Mouse (Mus musculus) neural tube, embryonic 12.5 days (tissue): ENCODE results near the gene Elavl1. TPM values are rescaled to one million over a fixed set of nuclear protein-coding genes. Genes with fewer than 3 reads are reported as not detected.
"Not testable (repeated sequence)": the region's sequence is repeated elsewhere in the genome, so short reads cannot be mapped to it uniquely, and the experiment has no call there.

Experiments used
- ATAC-seq: fragments of 200-750 bp; cut with Nextera tagmentation; 2 replicates; pipeline ENCODE4 v1.8.0; 2017; ENCODE audit warnings: low read depth, mild to moderate bottlenecking, moderate TSS enrichment, moderate library complexity; ENCODE audit not compliant: low FRiP score
- H3K27ac ChIP-seq: fragments of 300-500 bp; sonication (generic); 2 replicates; pipeline ENCODE4 v1.5.1; 2016
- H3K27me3 ChIP-seq: fragments of 300-500 bp; sonication (generic); replicated peaks from 2 replicates; pipeline ENCODE4 v1.6.1; 2016; ENCODE audit warnings: mild to moderate bottlenecking
- H3K36me3 ChIP-seq: fragments of 300-500 bp; sonication (generic); 2 replicates; pipeline ENCODE4 v1.6.1; 2016; ENCODE audit warnings: mild to moderate bottlenecking
- H3K4me1 ChIP-seq: fragments of 300-500 bp; sonication (generic); 2 replicates; pipeline ENCODE4 v1.6.1; 2016
- H3K4me2 ChIP-seq: fragments of 300-500 bp; sonication (generic); replicated peaks from 2 replicates; pipeline ENCODE4 v1.6.1; 2016; ENCODE audit warnings: mild to moderate bottlenecking
- H3K4me3 ChIP-seq: fragments of 300-500 bp; sonication (generic); 2 replicates; pipeline ENCODE4 v1.5.1; 2016
- H3K9ac ChIP-seq: fragments of 300-500 bp; sonication (generic); 2 replicates; pipeline ENCODE4 v1.6.1; 2016; ENCODE audit warnings: mild to moderate bottlenecking
- H3K9me3 ChIP-seq: fragments of 300-500 bp; sonication (generic); 2 replicates; pipeline ENCODE4 v1.6.1; 2016; ENCODE audit warnings: mild to moderate bottlenecking
- WGBS: fragments of 180-500 bp; shearing (Covaris S2); methylation state at CpG from one replicate; pipeline ENCODE4 v1.1.7; 2016; 5-methylcytosine and 5-hydroxymethylcytosine counted together
- polyA plus RNA-seq: library from polyadenylated mRNA; unstranded; fragments of >200 nt; fragmentation: Nextera tagmentation; extraction: Ambion mirVana; gene quantifications from 2 replicates; pipeline ENCODE4 v1.2.1, GENCODE M21; 2016

Elavl1 gene
- polyA plus RNA-seq = 222 and 233 TPM in 2 replicates

GRCm38 (mm10) chr8:4324983-4325750 is at the start of gene Elavl1, which contains the start of gene Ccl25:
Gene Elavl1, minus strand, starts transcription at chr8:4325413.
Gene Ccl25, plus strand, starts transcription at chr8:4325210.
- H3K4me1 ChIP-seq = peaks cover 24% of the 10 kb centered on the region
- under 1% methylated on average over 78 of the region's 78 CpGs for WGBS

DNA sequence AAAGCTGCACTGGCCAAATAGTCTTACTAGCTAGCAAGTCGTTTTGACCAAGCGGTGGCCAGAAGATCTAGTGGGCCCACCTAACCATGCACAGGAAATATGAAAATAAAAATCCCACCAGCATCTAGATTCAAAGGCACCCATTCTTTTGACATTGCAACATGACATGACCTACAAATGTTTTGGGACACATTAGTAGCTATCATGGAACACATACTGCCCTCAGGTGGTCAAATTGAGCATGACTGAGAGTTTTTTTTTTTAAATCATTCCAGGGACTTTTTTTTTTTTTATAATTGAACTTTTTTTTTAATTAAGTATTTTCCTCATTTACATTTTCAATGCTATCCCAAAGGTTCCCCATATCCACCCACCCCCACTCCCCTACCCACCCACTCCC is 47.4 kb upstream of the Elavl1 start:
- H3K36me3 ChIP-seq = no peaks in the 10 kb centered on the region
- no peaks in the 10 kb centered on the region for H3K27me3 ChIP-seq
- ATAC-seq = no peak
- no peak overlapping the region for H3K27ac ChIP-seq
- no peak overlapping the region for H3K4me3 ChIP-seq
- no peak overlapping the region for H3K4me2 ChIP-seq
- H3K9ac ChIP-seq = no peak overlapping the region
- peaks cover 6% of the 10 kb centered on the region; the same call in 1 of the 2 replicates for H3K9me3 ChIP-seq
- 78% methylated on average over 2 of the region's 2 CpGs for WGBS
- no peaks in the 10 kb centered on the region for H3K4me1 ChIP-seq

More at GRCm38 (mm10) chr8:4324983-4325750, at the start of gene Elavl1, which contains the start of gene Ccl25:
- Histone ChIP-seq H3K9ac (peak within 1 kb of the TSS; percentile 98), H3K4me3 (peak within 1 kb of the TSS; percentile 97), H3K36me3 (peaks cover 45% of the 10 kb centered on the region), H3K27me3 (no peaks in the 10 kb centered on the region), H3K9me3 (no peaks in the 10 kb centered on the region), H3K27ac (peak within 1 kb of the TSS; percentile 81), H3K4me2 (peak within 1 kb of the TSS; percentile 91)
- ATAC-seq = peak; percentile 99

DNA sequence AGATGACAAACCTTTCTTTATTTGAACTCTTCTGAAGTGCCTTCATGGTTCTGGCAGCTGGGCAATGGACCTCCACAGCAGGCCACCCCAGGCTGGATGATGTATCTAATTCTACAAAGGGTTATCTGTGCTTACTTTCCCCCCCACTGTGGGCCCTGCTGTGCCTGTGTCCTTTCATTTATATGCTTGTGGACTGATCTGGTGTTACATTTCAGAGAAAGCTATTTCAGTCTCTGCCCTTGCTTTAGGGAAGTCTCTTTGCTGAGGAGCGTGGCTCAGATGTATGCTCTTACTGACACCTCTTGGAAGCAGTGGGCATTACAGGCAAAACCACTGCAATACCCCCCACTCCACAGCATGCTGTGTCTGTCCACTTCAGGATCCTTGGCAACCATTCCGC is 44.9 kb upstream of the Elavl1 start:
- no peak overlapping the region for H3K9ac ChIP-seq
- ATAC-seq = no peak
- no peaks in the 10 kb centered on the region for H3K27me3 ChIP-seq
- no peaks in the 10 kb centered on the region for H3K4me1 ChIP-seq
- no peak overlapping the region for H3K4me2 ChIP-seq
- H3K4me3 ChIP-seq = no peak overlapping the region
- peaks cover 6% of the 10 kb centered on the region; the same call in 1 of the 2 replicates for H3K9me3 ChIP-seq
- 31% methylated on average over 2 of the region's 2 CpGs for WGBS
- H3K27ac ChIP-seq = no peak overlapping the region
- H3K36me3 ChIP-seq = no peaks in the 10 kb centered on the region

DNA sequence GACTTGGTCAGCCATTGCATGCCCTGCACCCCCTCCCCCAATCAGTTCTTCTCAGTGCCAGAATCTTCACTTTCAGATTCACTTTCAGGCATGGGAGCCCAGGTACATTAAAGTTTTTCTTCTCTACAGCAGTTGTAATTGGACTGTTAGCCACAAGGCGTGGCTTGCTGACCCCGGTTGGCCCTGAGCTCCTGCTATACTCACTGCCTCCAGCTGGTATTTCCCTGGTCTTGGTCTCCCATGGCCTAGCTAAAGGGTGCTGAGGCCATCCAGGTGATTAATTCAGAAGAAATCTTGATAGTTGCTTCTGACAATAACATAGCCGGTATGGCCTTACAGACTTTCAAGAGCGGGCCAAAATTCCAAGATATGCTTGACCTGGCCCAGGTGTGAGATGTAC is 43.3 kb upstream of the Elavl1 start:
- Histone ChIP-seq H3K9ac (no peak overlapping the region), H3K27ac (no peak overlapping the region), H3K4me2 (no peak overlapping the region), H3K9me3 (peaks cover 6% of the 10 kb centered on the region; the same call in 1 of the 2 replicates), H3K4me1 (no peaks in the 10 kb centered on the region), H3K4me3 (no peak overlapping the region), H3K36me3 (no peaks in the 10 kb centered on the region), H3K27me3 (no peaks in the 10 kb centered on the region)
- 92% methylated on average over 4 of the region's 4 CpGs for WGBS
- no peak for ATAC-seq

- H3K4me1 ChIP-seq = no peaks in the 10 kb centered on the region
- H3K4me3 ChIP-seq = no peak overlapping the region
- H3K27ac ChIP-seq = no peak overlapping the region
- no peaks in the 10 kb centered on the region for H3K27me3 ChIP-seq
- H3K9ac ChIP-seq = no peak overlapping the region
- no peak for ATAC-seq
- WGBS = 90% methylated on average over 11 of the region's 11 CpGs
- peaks cover 6% of the 10 kb centered on the region; the same call in 1 of the 2 replicates for H3K9me3 ChIP-seq
- no peaks in the 10 kb centered on the region for H3K36me3 ChIP-seq
- no peak overlapping the region for H3K4me2 ChIP-seq
These were observed 42.6 kb upstream of the Elavl1 start for GRCm38 (mm10) chr8:4367808-4368207.

GRCm38 (mm10) chr8:4366189-4366588 is 41.0 kb upstream of the Elavl1 start:
- H3K36me3 ChIP-seq = no peaks in the 10 kb centered on the region
- peaks cover 6% of the 10 kb centered on the region; the same call in 1 of the 2 replicates for H3K9me3 ChIP-seq
- H3K4me3 ChIP-seq = no peak overlapping the region
- H3K27ac ChIP-seq = no peak overlapping the region
- no peak for ATAC-seq
- no peak overlapping the region for H3K4me2 ChIP-seq
- no peaks in the 10 kb centered on the region for H3K27me3 ChIP-seq
- WGBS = 88% methylated on average over 3 of the region's 3 CpGs
- no peak overlapping the region for H3K9ac ChIP-seq
- H3K4me1 ChIP-seq = no peaks in the 10 kb centered on the region

GRCm38 (mm10) chr8:4360922-4361321 is 35.7 kb upstream of the Elavl1 start:
- no peak overlapping the region for H3K9ac ChIP-seq
- H3K27me3 ChIP-seq = no peaks in the 10 kb centered on the region
- H3K27ac ChIP-seq = no peak overlapping the region
- no peak overlapping the region for H3K4me2 ChIP-seq
- no peak overlapping the region for H3K4me3 ChIP-seq
- no peaks in the 10 kb centered on the region for H3K4me1 ChIP-seq
- WGBS = 85% methylated on average over 2 of the region's 2 CpGs
- H3K36me3 ChIP-seq = no peaks in the 10 kb centered on the region
- H3K9me3 ChIP-seq = no peaks in the 10 kb centered on the region
- no peak for ATAC-seq

- WGBS = 70% methylated on average over 3 of the region's 3 CpGs
- no peak overlapping the region for H3K27ac ChIP-seq
These were observed 34.1 kb upstream of the Elavl1 start for GRCm38 (mm10) chr8:4359362-4359761.

GRCm38 (mm10) chr8:4355455-4355854 is 30.2 kb upstream of the Elavl1 start:
- no peak for ATAC-seq
- Histone ChIP-seq H3K4me2 (no peak overlapping the region), H3K4me3 (no peak overlapping the region), H3K36me3 (no peaks in the 10 kb centered on the region), H3K27me3 (no peaks in the 10 kb centered on the region), H3K9me3 (no peaks in the 10 kb centered on the region), H3K4me1 (no peaks in the 10 kb centered on the region), H3K27ac (no peak overlapping the region), H3K9ac (no peak overlapping the region)
- 90% methylated on average over 10 of the region's 10 CpGs for WGBS

More at GRCm38 (mm10) chr8:4359362-4359761, 34.1 kb upstream of the Elavl1 start:
- no peaks in the 10 kb centered on the region for H3K9me3 ChIP-seq
- H3K4me2 ChIP-seq = no peak overlapping the region
- H3K9ac ChIP-seq = no peak overlapping the region
- H3K4me1 ChIP-seq = no peaks in the 10 kb centered on the region
- H3K27me3 ChIP-seq = no peaks in the 10 kb centered on the region
- no peak for ATAC-seq
- no peak overlapping the region for H3K4me3 ChIP-seq
- no peaks in the 10 kb centered on the region for H3K36me3 ChIP-seq

GRCm38 (mm10) chr8:4354516-4354915 is 29.3 kb upstream of the Elavl1 start:
- no peak for ATAC-seq
- WGBS = 89% methylated on average over 1 of the region's 1 CpGs
- no peaks in the 10 kb centered on the region for H3K27me3 ChIP-seq

DNA sequence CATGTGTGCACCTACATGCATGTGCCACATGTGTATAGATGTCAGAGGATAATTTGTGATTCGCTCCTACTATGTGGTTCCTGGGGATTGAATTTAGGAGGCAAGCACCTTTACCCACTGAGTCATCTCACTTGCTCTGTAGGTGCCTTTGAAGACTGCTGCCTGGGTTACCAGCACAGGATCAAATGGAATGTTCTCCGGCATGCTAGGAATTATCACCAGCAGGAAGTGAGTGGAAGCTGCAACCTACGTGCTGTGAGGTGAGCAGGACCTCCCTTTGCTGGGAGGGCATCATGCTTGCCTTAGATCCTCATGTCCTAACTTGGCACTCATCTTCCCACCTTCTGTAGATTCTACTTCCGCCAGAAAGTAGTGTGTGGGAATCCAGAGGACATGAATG is 28.5 kb upstream of the Elavl1 start:
- H3K9me3 ChIP-seq = no peaks in the 10 kb centered on the region
- no peaks in the 10 kb centered on the region for H3K27me3 ChIP-seq
- no peak for ATAC-seq
- no peaks in the 10 kb centered on the region for H3K36me3 ChIP-seq
- no peak overlapping the region for H3K4me3 ChIP-seq
- H3K4me1 ChIP-seq = no peaks in the 10 kb centered on the region
- no peak overlapping the region for H3K27ac ChIP-seq
- H3K9ac ChIP-seq = no peak overlapping the region
- no peak overlapping the region for H3K4me2 ChIP-seq
- WGBS = 84% methylated on average over 4 of the region's 4 CpGs

More at GRCm38 (mm10) chr8:4354516-4354915, 29.3 kb upstream of the Elavl1 start:
- H3K36me3 ChIP-seq = no peaks in the 10 kb centered on the region
- H3K4me3 ChIP-seq = no peak overlapping the region
- H3K4me2 ChIP-seq = no peak overlapping the region
- no peaks in the 10 kb centered on the region for H3K4me1 ChIP-seq
- H3K27ac ChIP-seq = no peak overlapping the region
- no peaks in the 10 kb centered on the region for H3K9me3 ChIP-seq
- H3K9ac ChIP-seq = no peak overlapping the region

DNA sequence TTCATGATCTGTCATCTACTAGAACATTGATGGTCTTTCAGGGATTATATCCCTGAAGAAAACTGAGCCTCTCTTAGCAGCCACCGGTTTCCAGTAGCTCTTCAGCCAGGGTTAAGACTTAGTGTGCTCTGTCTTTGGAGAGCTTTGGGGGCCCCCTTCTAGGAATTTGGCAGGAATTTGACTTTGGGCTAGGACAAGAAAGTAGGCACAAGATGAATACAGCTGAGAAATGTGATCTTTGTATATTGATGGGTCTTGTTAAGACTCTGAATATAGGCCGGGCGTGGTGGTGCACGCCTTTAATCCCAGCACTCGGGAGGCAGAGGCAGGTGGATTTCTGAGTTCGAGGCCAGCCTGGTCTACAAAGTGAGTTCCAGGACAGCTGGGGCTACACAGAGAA is 27.3 kb upstream of the Elavl1 start:
- not testable (repeated sequence) for H3K27me3 ChIP-seq, H3K27ac ChIP-seq, H3K4me2 ChIP-seq, ATAC-seq, H3K9ac ChIP-seq, H3K4me3 ChIP-seq, H3K4me1 ChIP-seq, H3K9me3 ChIP-seq, H3K36me3 ChIP-seq
- 94% methylated on average over 6 of the region's 6 CpGs for WGBS

GRCm38 (mm10) chr8:4350618-4351017 is 25.4 kb upstream of the Elavl1 start:
- 84% methylated on average over 3 of the region's 3 CpGs for WGBS
- H3K9me3 ChIP-seq = no peaks in the 10 kb centered on the region
- H3K4me2 ChIP-seq = no peak overlapping the region
- H3K4me1 ChIP-seq = no peaks in the 10 kb centered on the region
- H3K27ac ChIP-seq = no peak overlapping the region
- H3K27me3 ChIP-seq = no peaks in the 10 kb centered on the region
- H3K36me3 ChIP-seq = no peaks in the 10 kb centered on the region
- ATAC-seq = no peak
- H3K4me3 ChIP-seq = no peak overlapping the region
- no peak overlapping the region for H3K9ac ChIP-seq
